Mouse (Mus musculus): Measurements from ENCODE around the gene Rec8. TPM values are rescaled to one million over a fixed set of nuclear protein-coding genes. Genes with fewer than 3 reads are reported as not detected.
A peak's percentile ranks its signal among the peaks of the same experiment; 100 is the strongest.

The Rec8 gene
- 4.8 and 7.3 TPM in 2 replicates for polyA plus RNA-seq (2015; fragmentation: Nextera tagmentation; extraction: Ambion mirVana)

GRCm38 (mm10) chr14:55617822-55618221 lies at the start of gene Rec8:
Gene Rec8, plus strand, starts transcription at chr14:55618037.
- Histone ChIP-seq H3K27ac (ENCODE audit: low read length) (0 out of 2 replicates have a peak within 1 kb of the TSS, but pooled peaks have one; percentile 16), H3K4me3 (ENCODE audit: low read length) (peak within 1 kb of the TSS; percentile 33), H3K9me3 (replicated peaks; ENCODE audit: control insufficient read depth, low read length) (no peaks in the 10 kb centered on the region), H3K4me1 (ENCODE audit: control insufficient read depth, insufficient read depth, low read length) (peaks cover 10% of the 10 kb centered on the region), H3K4me2 (ENCODE audit: low read depth, low read length) (peak within 1 kb of the TSS; percentile 61), H3K27me3 (ENCODE audit: control insufficient read depth, insufficient read depth, low read length) (no peaks in the 10 kb centered on the region), H3K9ac (ENCODE audit: low read length) (peak within 1 kb of the TSS; percentile 38), H3K36me3 (ENCODE audit: control insufficient read depth, insufficient read depth) (no peaks in the 10 kb centered on the region)
- peak; percentile 80 for ATAC-seq (replicated peaks; ENCODE audit: extremely low read depth, insufficient read depth, low FRiP score)
- 6% methylated on average over 21 of the region's 21 CpGs for WGBS

- ATAC-seq (replicated peaks; ENCODE audit: extremely low read depth, insufficient read depth, low FRiP score), result no peak
- peak overlapping the region; percentile 37; the same call in 1 of the 2 replicates for H3K27ac ChIP-seq (ENCODE audit: low read length)
- no peaks in the 10 kb centered on the region for H3K27me3 ChIP-seq (ENCODE audit: control insufficient read depth, insufficient read depth, low read length)
- WGBS, result 68% methylated on average over 2 of the region's 2 CpGs
- no peak overlapping the region for H3K4me3 ChIP-seq (ENCODE audit: low read length)
- peaks cover 30% of the 10 kb centered on the region for H3K36me3 ChIP-seq (ENCODE audit: control insufficient read depth, insufficient read depth)
- H3K9me3 ChIP-seq (replicated peaks; ENCODE audit: control insufficient read depth, low read length), result no peaks in the 10 kb centered on the region
- H3K9ac ChIP-seq (ENCODE audit: low read length), result no peak overlapping the region
- H3K4me1 ChIP-seq (ENCODE audit: control insufficient read depth, insufficient read depth, low read length), result peaks cover 7% of the 10 kb centered on the region; the same call in 1 of the 2 replicates
- H3K4me2 ChIP-seq (ENCODE audit: low read depth, low read length), result no peak overlapping the region
Observed at GRCm38 (mm10) chr14:55570588-55570987, 47.2 kb upstream of the Rec8 start.

- no peak overlapping the region for H3K4me3 ChIP-seq (ENCODE audit: low read length)
Observed at GRCm38 (mm10) chr14:55571760-55572159, 46.1 kb upstream of the Rec8 start.

GRCm38 (mm10) chr14:55575302-55575701 lies 42.5 kb upstream of the Rec8 start, which contains the start of gene Fitm1:
Gene Fitm1, plus strand, starts transcription at chr14:55575617.
- H3K9ac ChIP-seq (ENCODE audit: low read length), result peak within 1 kb of the TSS; percentile 79
- 0 out of 2 replicates have a peak, but pooled peaks cover 2% of the 10 kb centered on the region for H3K36me3 ChIP-seq (ENCODE audit: control insufficient read depth, insufficient read depth)
- ATAC-seq (replicated peaks; ENCODE audit: extremely low read depth, insufficient read depth, low FRiP score), result peak; percentile 74
- no peaks in the 10 kb centered on the region for H3K27me3 ChIP-seq (ENCODE audit: control insufficient read depth, insufficient read depth, low read length)
- H3K9me3 ChIP-seq (replicated peaks; ENCODE audit: control insufficient read depth, low read length), result no peaks in the 10 kb centered on the region
- peak within 1 kb of the TSS; percentile 54 for H3K4me3 ChIP-seq (ENCODE audit: low read length)
- H3K4me1 ChIP-seq (ENCODE audit: control insufficient read depth, insufficient read depth, low read length), result peaks cover 24% of the 10 kb centered on the region
- peak within 1 kb of the TSS; percentile 72 for H3K4me2 ChIP-seq (ENCODE audit: low read depth, low read length)
- H3K27ac ChIP-seq (ENCODE audit: low read length), result peak within 1 kb of the TSS; percentile 99
- 31% methylated on average over 8 of the region's 8 CpGs for WGBS

More at GRCm38 (mm10) chr14:55571760-55572159, 46.1 kb upstream of the Rec8 start:
- no peaks in the 10 kb centered on the region for H3K27me3 ChIP-seq (ENCODE audit: control insufficient read depth, insufficient read depth, low read length)
- no peak overlapping the region for H3K9ac ChIP-seq (ENCODE audit: low read length)
- no peaks in the 10 kb centered on the region for H3K9me3 ChIP-seq (replicated peaks; ENCODE audit: control insufficient read depth, low read length)
- H3K27ac ChIP-seq (ENCODE audit: low read length), result no peak overlapping the region
- H3K36me3 ChIP-seq (ENCODE audit: control insufficient read depth, insufficient read depth), result peaks cover 19% of the 10 kb centered on the region
- H3K4me2 ChIP-seq (ENCODE audit: low read depth, low read length), result no peak overlapping the region
- ATAC-seq (replicated peaks; ENCODE audit: extremely low read depth, insufficient read depth, low FRiP score), result no peak
- H3K4me1 ChIP-seq (ENCODE audit: control insufficient read depth, insufficient read depth, low read length), result peaks cover 9% of the 10 kb centered on the region

DNA sequence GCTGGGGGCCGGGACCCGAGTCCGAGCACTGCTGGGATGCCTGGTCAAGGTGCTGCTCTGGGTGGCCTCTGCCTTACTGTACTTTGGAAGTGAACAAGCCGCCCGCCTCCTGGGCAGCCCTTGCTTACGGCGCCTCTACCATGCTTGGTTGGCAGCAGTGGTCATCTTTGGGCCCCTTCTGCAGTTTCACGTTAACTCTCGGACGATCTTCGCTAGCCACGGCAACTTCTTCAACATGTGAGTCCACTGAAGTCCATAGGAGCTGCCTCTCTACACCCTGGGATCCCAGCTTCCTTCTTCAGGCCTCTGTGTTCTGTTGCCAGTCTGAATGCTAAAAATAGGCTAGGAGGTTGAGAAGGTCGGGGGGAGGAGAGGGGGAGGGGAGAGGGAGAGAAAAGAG lies 42.1 kb upstream of the Rec8 start:
- peak overlapping the region; percentile 72 for H3K4me2 ChIP-seq (ENCODE audit: low read depth, low read length)
- H3K27me3 ChIP-seq (ENCODE audit: control insufficient read depth, insufficient read depth, low read length), result no peaks in the 10 kb centered on the region
- H3K36me3 ChIP-seq (ENCODE audit: control insufficient read depth, insufficient read depth), result peaks cover 4% of the 10 kb centered on the region; the same call in 1 of the 2 replicates
- H3K9ac ChIP-seq (ENCODE audit: low read length), result peak overlapping the region; percentile 79
- peak overlapping the region; percentile 99 for H3K27ac ChIP-seq (ENCODE audit: low read length)
- peak; percentile 35; the same call in 1 of the 2 replicates for ATAC-seq (replicated peaks; ENCODE audit: extremely low read depth, insufficient read depth, low FRiP score)
- H3K4me1 ChIP-seq (ENCODE audit: control insufficient read depth, insufficient read depth, low read length), result peaks cover 24% of the 10 kb centered on the region
- 32% methylated on average over 13 of the region's 13 CpGs for WGBS
- H3K9me3 ChIP-seq (replicated peaks; ENCODE audit: control insufficient read depth, low read length), result no peaks in the 10 kb centered on the region
- H3K4me3 ChIP-seq (ENCODE audit: low read length), result peak overlapping the region; percentile 54

DNA sequence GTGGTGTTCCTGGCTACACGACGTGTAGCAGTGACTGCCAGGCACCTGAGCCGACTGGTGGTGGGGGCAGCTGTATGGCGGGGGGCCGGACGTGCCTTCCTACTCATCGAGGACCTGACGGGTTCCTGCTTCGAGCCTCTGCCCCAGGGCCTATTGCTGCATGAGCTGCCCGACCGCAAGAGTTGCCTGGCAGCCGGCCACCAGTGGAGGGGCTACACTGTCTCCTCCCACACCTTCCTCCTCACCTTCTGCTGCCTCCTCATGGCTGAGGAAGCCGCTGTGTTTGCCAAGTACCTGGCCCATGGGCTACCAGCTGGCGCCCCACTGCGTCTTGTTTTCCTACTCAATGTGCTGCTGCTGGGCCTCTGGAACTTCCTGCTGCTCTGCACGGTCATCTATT lies 41.5 kb upstream of the Rec8 start:
- H3K27ac ChIP-seq (ENCODE audit: low read length), result peak overlapping the region; percentile 99
- ATAC-seq (replicated peaks; ENCODE audit: extremely low read depth, insufficient read depth, low FRiP score), result no peak

DNA sequence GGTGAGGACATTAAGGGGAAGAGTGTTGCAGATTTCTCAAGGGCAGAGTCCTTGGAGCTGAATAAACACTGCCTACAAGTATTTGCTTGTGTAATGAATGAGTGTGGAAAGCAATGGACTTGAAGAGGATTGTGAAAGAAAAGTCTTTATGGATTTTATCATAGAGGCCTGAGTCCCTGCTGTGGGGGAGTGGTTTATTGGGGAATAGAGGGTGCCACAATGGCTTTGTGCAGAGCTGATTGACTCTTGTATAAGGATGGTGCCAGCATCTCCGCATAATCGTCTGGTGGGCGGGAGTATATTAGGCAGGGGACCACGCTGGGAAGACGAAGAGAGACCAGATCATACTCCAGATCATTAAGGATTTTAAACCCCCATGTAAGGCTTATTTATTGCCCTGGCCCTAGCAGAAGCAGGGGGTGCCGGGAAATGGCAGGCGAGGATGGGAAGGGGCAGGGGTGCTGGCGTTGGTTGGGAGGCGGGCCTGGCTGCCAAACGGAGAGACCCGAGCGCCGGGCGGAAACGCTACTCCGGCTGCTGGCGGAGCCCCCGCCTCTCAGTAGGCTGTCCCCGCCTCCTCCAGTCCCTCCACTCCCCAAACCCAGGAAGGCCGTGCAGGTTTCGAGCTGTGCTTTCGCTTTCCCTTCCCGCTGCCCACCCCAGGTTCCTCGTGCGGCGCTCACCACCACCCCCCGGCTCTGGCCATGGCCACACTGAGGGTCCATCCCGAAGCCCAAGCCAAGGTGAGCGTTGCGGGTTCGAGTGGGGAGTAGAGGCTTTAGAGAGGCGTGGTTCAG lies 39.8 kb upstream of the Rec8 start, which contains the start of gene Psme1:
Gene Psme1, plus strand, starts transcription at position 253 of the 797 bp plus-strand sequence.
- no peaks in the 10 kb centered on the region for H3K9me3 ChIP-seq (replicated peaks; ENCODE audit: control insufficient read depth, low read length)
- H3K27ac ChIP-seq (ENCODE audit: low read length), result peak within 1 kb of the TSS; percentile 99
- peak within 1 kb of the TSS; percentile 65 for H3K4me2 ChIP-seq (ENCODE audit: low read depth, low read length)
- peaks cover 24% of the 10 kb centered on the region for H3K4me1 ChIP-seq (ENCODE audit: control insufficient read depth, insufficient read depth, low read length)
- peak within 1 kb of the TSS; percentile 86 for H3K9ac ChIP-seq (ENCODE audit: low read length)
- H3K27me3 ChIP-seq (ENCODE audit: control insufficient read depth, insufficient read depth, low read length), result no peaks in the 10 kb centered on the region
- H3K36me3 ChIP-seq (ENCODE audit: control insufficient read depth, insufficient read depth), result peaks cover 14% of the 10 kb centered on the region
- H3K4me3 ChIP-seq (ENCODE audit: low read length), result peak within 1 kb of the TSS; percentile 76
- peak; percentile 82 for ATAC-seq (replicated peaks; ENCODE audit: extremely low read depth, insufficient read depth, low FRiP score)
- under 1% methylated on average over 32 of the region's 32 CpGs for WGBS

More for the DNA sequence above, 41.5 kb upstream of the Rec8 start:
- Histone ChIP-seq H3K4me2 (ENCODE audit: low read depth, low read length) (peak overlapping the region; percentile 72), H3K4me1 (ENCODE audit: control insufficient read depth, insufficient read depth, low read length) (peaks cover 24% of the 10 kb centered on the region), H3K36me3 (ENCODE audit: control insufficient read depth, insufficient read depth) (peaks cover 8% of the 10 kb centered on the region), H3K9me3 (replicated peaks; ENCODE audit: control insufficient read depth, low read length) (no peaks in the 10 kb centered on the region), H3K4me3 (ENCODE audit: low read length) (peak overlapping the region; percentile 54), H3K27me3 (ENCODE audit: control insufficient read depth, insufficient read depth, low read length) (no peaks in the 10 kb centered on the region), H3K9ac (ENCODE audit: low read length) (peak overlapping the region; percentile 79)
- WGBS, result 57% methylated on average over 16 of the region's 16 CpGs

GRCm38 (mm10) chr14:55578668-55579269 lies 39.1 kb upstream of the Rec8 start:
- Histone ChIP-seq H3K4me3 (ENCODE audit: low read length) (peak overlapping the region; percentile 76), H3K4me2 (ENCODE audit: low read depth, low read length) (peak overlapping the region; percentile 65), H3K9me3 (replicated peaks; ENCODE audit: control insufficient read depth, low read length) (no peaks in the 10 kb centered on the region), H3K4me1 (ENCODE audit: control insufficient read depth, insufficient read depth, low read length) (peaks cover 24% of the 10 kb centered on the region), H3K27ac (ENCODE audit: low read length) (peak overlapping the region; percentile 82), H3K27me3 (ENCODE audit: control insufficient read depth, insufficient read depth, low read length) (no peaks in the 10 kb centered on the region), H3K36me3 (ENCODE audit: control insufficient read depth, insufficient read depth) (peaks cover 14% of the 10 kb centered on the region), H3K9ac (ENCODE audit: low read length) (peak overlapping the region; percentile 86)
- ATAC-seq (replicated peaks; ENCODE audit: extremely low read depth, insufficient read depth, low FRiP score), result peak; percentile 33
- 19% methylated on average over 6 of the region's 6 CpGs for WGBS
